Mouse (Mus musculus) liver, embryonic 14.5 days (tissue): ENCODE data around the gene Sesn2.

ENCODE experiments used
- CTCF ChIP-seq: IDR thresholded peaks from 2 replicates; pipeline ENCODE4 v1.5.1; 2016; ENCODE audit warnings: antibody characterized with exemption, low read depth, control low read depth
- EP300 ChIP-seq: IDR thresholded peaks from 2 replicates; pipeline ENCODE4 v1.6.1; 2016; ENCODE audit warnings: antibody characterized with exemption, low read depth

DNA sequence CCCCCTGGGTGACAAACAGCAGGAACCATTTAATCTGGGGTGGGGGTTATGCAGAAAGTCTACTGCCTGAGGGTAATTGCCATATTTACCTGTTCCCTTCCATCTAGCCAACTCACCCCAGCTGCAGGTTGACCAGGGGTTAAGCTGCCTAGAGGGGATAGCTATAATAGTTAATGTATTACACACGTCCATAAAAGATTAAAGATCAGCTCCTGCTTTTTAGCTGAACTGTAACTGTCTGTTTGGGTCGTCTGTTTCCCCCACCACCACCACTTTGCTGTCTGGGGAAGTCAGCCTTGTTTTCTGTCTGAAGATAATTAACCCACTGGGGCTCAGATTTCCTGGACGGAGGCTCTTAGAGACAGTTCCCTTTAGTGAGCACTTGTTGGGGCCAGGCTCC lies 40.4 kb downstream of the Sesn2 start:
- TF ChIP-seq CTCF (no peak), EP300 (no peak)
